Mouse (Mus musculus) forebrain, embryonic 10.5 days (tissue): ENCODE measurements around the gene Dusp10. TPM values are rescaled to one million over a fixed set of nuclear protein-coding genes. Genes with fewer than 3 reads are reported as not detected.

ENCODE experiments used
- DNase-seq: peaks from one replicate; pipeline ENCODE4 v3.0.0-alpha.2; 2017; ENCODE audit warnings: low spot score; ENCODE audit errors: extremely low spot score
- H3K27ac ChIP-seq: fragments of 300-500 bp; sonication (generic); 2 replicates; pipeline ENCODE4 v1.5.1; 2016; ENCODE audit warnings: mild to moderate bottlenecking
- H3K27me3 ChIP-seq: fragments of 300-500 bp; sonication (generic); 2 replicates; pipeline ENCODE4 v1.6.1; 2016; ENCODE audit warnings: mild to moderate bottlenecking; ENCODE audit not compliant: poor library complexity, severe bottlenecking
- H3K36me3 ChIP-seq: fragments of 300-500 bp; sonication (generic); replicated peaks from 2 replicates; pipeline ENCODE4 v1.6.1; 2016; ENCODE audit warnings: mild to moderate bottlenecking, moderate library complexity
- H3K4me1 ChIP-seq: fragments of 300-500 bp; sonication (generic); 2 replicates; pipeline ENCODE4 v1.6.1; 2016
- H3K4me3 ChIP-seq: fragments of 300-500 bp; sonication (generic); 2 replicates; pipeline ENCODE4 v1.5.1; 2016; ENCODE audit warnings: mild to moderate bottlenecking, moderate library complexity
- H3K9me3 ChIP-seq: fragments of 300-500 bp; sonication (generic); 2 replicates; pipeline ENCODE4 v1.6.1; 2016; ENCODE audit warnings: mild to moderate bottlenecking, moderate library complexity
- WGBS: fragments of 180-500 bp; shearing (Covaris S2); methylation state at CpG from one replicate; pipeline ENCODE4 v1.1.7; 2016; 5-methylcytosine and 5-hydroxymethylcytosine counted together
- polyA plus RNA-seq: library from polyadenylated mRNA; unstranded; fragments of >200 nt; fragmentation: Nextera tagmentation; extraction: Ambion mirVana; gene quantifications from 2 replicates; pipeline ENCODE4 v1.2.1, GENCODE M21; 2016

The Dusp10 gene
- polyA plus RNA-seq, 1 experiment from 2014 or later: 6.3 TPM

GRCm38 (mm10) chr1:184014091-184014490 is 989 bp downstream of the Dusp10 start:
- no peaks in the 10 kb centered on the region for H3K27me3 ChIP-seq
- no peaks in the 10 kb centered on the region for H3K36me3 ChIP-seq
- no peak overlapping the region for H3K27ac ChIP-seq
- no peak for DNase-seq
- H3K4me1 ChIP-seq: peaks cover 2% of the 10 kb centered on the region
- 86% methylated on average over 3 of the region's 3 CpGs for WGBS
- no peak overlapping the region for H3K4me3 ChIP-seq
- no peaks in the 10 kb centered on the region for H3K9me3 ChIP-seq

- H3K27ac ChIP-seq: peak overlapping the region; percentile 58; the same call in 1 of the 2 replicates
- no peaks in the 10 kb centered on the region for H3K36me3 ChIP-seq
- DNase-seq: no peak
- WGBS: 80% methylated on average over 10 of the region's 10 CpGs
- no peaks in the 10 kb centered on the region for H3K27me3 ChIP-seq
- no peak overlapping the region for H3K4me3 ChIP-seq
- H3K9me3 ChIP-seq: no peaks in the 10 kb centered on the region
- peaks cover 9% of the 10 kb centered on the region for H3K4me1 ChIP-seq
Measured at GRCm38 (mm10) chr1:184015995-184016730, 3.1 kb downstream of the Dusp10 start.

GRCm38 (mm10) chr1:184017606-184018005 is 4.5 kb downstream of the Dusp10 start:
- H3K27ac ChIP-seq: no peak overlapping the region
- H3K9me3 ChIP-seq: no peaks in the 10 kb centered on the region
- H3K36me3 ChIP-seq: no peaks in the 10 kb centered on the region
- H3K4me3 ChIP-seq: no peak overlapping the region
- H3K27me3 ChIP-seq: no peaks in the 10 kb centered on the region
- 89% methylated on average over 2 of the region's 2 CpGs for WGBS
- DNase-seq: no peak
- peaks cover 9% of the 10 kb centered on the region for H3K4me1 ChIP-seq

GRCm38 (mm10) chr1:184019042-184019721 is 6.1 kb downstream of the Dusp10 start:
- 51% methylated on average over 6 of the region's 6 CpGs for WGBS

GRCm38 (mm10) chr1:184019722-184020107 is 6.6 kb downstream of the Dusp10 start:
- WGBS: 38% methylated on average over 6 of the region's 6 CpGs
- Histone ChIP-seq H3K4me3 (no peak overlapping the region), H3K4me1 (peaks cover 9% of the 10 kb centered on the region), H3K36me3 (no peaks in the 10 kb centered on the region), H3K27me3 (no peaks in the 10 kb centered on the region), H3K9me3 (no peaks in the 10 kb centered on the region), H3K27ac (no peak overlapping the region)
- DNase-seq: no peak

More at GRCm38 (mm10) chr1:184019042-184019721, 6.1 kb downstream of the Dusp10 start:
- no peak overlapping the region for H3K27ac ChIP-seq
- no peak for DNase-seq
- no peak overlapping the region for H3K4me3 ChIP-seq
- H3K27me3 ChIP-seq: no peaks in the 10 kb centered on the region
- H3K4me1 ChIP-seq: peaks cover 9% of the 10 kb centered on the region
- H3K36me3 ChIP-seq: no peaks in the 10 kb centered on the region
- H3K9me3 ChIP-seq: no peaks in the 10 kb centered on the region

GRCm38 (mm10) chr1:184023971-184024370 is 10.9 kb downstream of the Dusp10 start:
- Histone ChIP-seq H3K27ac (no peak overlapping the region), H3K4me1 (peaks cover 8% of the 10 kb centered on the region)

GRCm38 (mm10) chr1:184024631-184025030 is 11.5 kb downstream of the Dusp10 start:
- Histone ChIP-seq H3K4me1 (peaks cover 2% of the 10 kb centered on the region), H3K36me3 (no peaks in the 10 kb centered on the region), H3K27me3 (no peaks in the 10 kb centered on the region), H3K27ac (no peak overlapping the region), H3K4me3 (no peak overlapping the region), H3K9me3 (no peaks in the 10 kb centered on the region)
- DNase-seq: no peak
- 91% methylated on average over 2 of the region's 2 CpGs for WGBS

More at GRCm38 (mm10) chr1:184023971-184024370, 10.9 kb downstream of the Dusp10 start:
- H3K4me3 ChIP-seq: no peak overlapping the region
- no peak for DNase-seq
- no peaks in the 10 kb centered on the region for H3K9me3 ChIP-seq
- no peaks in the 10 kb centered on the region for H3K27me3 ChIP-seq
- 68% methylated on average over 2 of the region's 2 CpGs for WGBS
- H3K36me3 ChIP-seq: no peaks in the 10 kb centered on the region

GRCm38 (mm10) chr1:184025079-184025478 is 12.0 kb downstream of the Dusp10 start:
- H3K36me3 ChIP-seq: no peaks in the 10 kb centered on the region
- no peaks in the 10 kb centered on the region for H3K9me3 ChIP-seq
- DNase-seq: no peak
- H3K27me3 ChIP-seq: no peaks in the 10 kb centered on the region
- no peaks in the 10 kb centered on the region for H3K4me1 ChIP-seq
- WGBS: 91% methylated on average over 5 of the region's 5 CpGs
- no peak overlapping the region for H3K27ac ChIP-seq
- H3K4me3 ChIP-seq: no peak overlapping the region

- DNase-seq: no peak
- H3K9me3 ChIP-seq: no peaks in the 10 kb centered on the region
- H3K4me3 ChIP-seq: no peak overlapping the region
- WGBS: 90% methylated on average over 3 of the region's 3 CpGs
- H3K27ac ChIP-seq: no peak overlapping the region
- no peaks in the 10 kb centered on the region for H3K4me1 ChIP-seq
- H3K36me3 ChIP-seq: no peaks in the 10 kb centered on the region
- peaks cover 11% of the 10 kb centered on the region; the same call in 1 of the 2 replicates for H3K27me3 ChIP-seq
Measured at GRCm38 (mm10) chr1:184027039-184027438, 13.9 kb downstream of the Dusp10 start.

GRCm38 (mm10) chr1:184030070-184030802 is 17.1 kb downstream of the Dusp10 start:
- H3K4me1 ChIP-seq: peaks cover 17% of the 10 kb centered on the region
- WGBS: 90% methylated on average over 8 of the region's 8 CpGs
- H3K27ac ChIP-seq: no peak overlapping the region
- no peak overlapping the region for H3K4me3 ChIP-seq
- no peaks in the 10 kb centered on the region for H3K9me3 ChIP-seq
- peaks cover 17% of the 10 kb centered on the region for H3K27me3 ChIP-seq
- H3K36me3 ChIP-seq: no peaks in the 10 kb centered on the region
- DNase-seq: no peak

- Histone ChIP-seq H3K36me3 (peaks cover 11% of the 10 kb centered on the region), H3K4me1 (peaks cover 28% of the 10 kb centered on the region), H3K4me3 (peak overlapping the region; percentile 84), H3K27ac (peak overlapping the region; percentile 98), H3K27me3 (peaks cover 33% of the 10 kb centered on the region), H3K9me3 (no peaks in the 10 kb centered on the region)
- 21% methylated on average over 19 of the region's 19 CpGs for WGBS
- DNase-seq: no peak
Measured at GRCm38 (mm10) chr1:184032682-184033389, 19.7 kb downstream of the Dusp10 start.

- Histone ChIP-seq H3K9me3 (no peaks in the 10 kb centered on the region), H3K36me3 (peaks cover 16% of the 10 kb centered on the region), H3K27me3 (peaks cover 33% of the 10 kb centered on the region), H3K4me1 (peaks cover 28% of the 10 kb centered on the region), H3K27ac (peak overlapping the region; percentile 98), H3K4me3 (peak overlapping the region; percentile 84)
- DNase-seq: no peak
- under 1% methylated on average over 63 of the region's 63 CpGs for WGBS
Measured at GRCm38 (mm10) chr1:184033390-184034010, 20.4 kb downstream of the Dusp10 start.
